Mouse (Mus musculus): ENCODE measurements around the gene Adgrb3.
"Not testable (repeated sequence)": the region's sequence is repeated elsewhere in the genome, so short reads cannot be mapped to it uniquely, and the experiment has no call there.

Gene Adgrb3

GRCm38 (mm10) chr1:25745575-25745974, 83.9 kb downstream of the Adgrb3 start:
- no peak for DNase-seq (ENCODE audit: low read depth, low spot score)

GRCm38 (mm10) chr1:25744736-25745135, 84.8 kb downstream of the Adgrb3 start:
- no peak for DNase-seq (ENCODE audit: low read depth, low spot score)

GRCm38 (mm10) chr1:25729844-25730243, 99.7 kb downstream of the Adgrb3 start:
- no peak for DNase-seq (ENCODE audit: low read depth, low spot score)

- DNase-seq (ENCODE audit: low read depth, low spot score): no peak
Measured at GRCm38 (mm10) chr1:25711474-25711873, 118.0 kb downstream of the Adgrb3 start.

- no peak for DNase-seq (ENCODE audit: low read depth, low spot score)
Measured at GRCm38 (mm10) chr1:25706299-25706698, 123.2 kb downstream of the Adgrb3 start.

GRCm38 (mm10) chr1:25698702-25699250, 130.7 kb downstream of the Adgrb3 start:
- DNase-seq (ENCODE audit: low read depth, low spot score): no peak

- DNase-seq (ENCODE audit: low read depth, low spot score): no peak
Measured at GRCm38 (mm10) chr1:25697179-25697578, 132.3 kb downstream of the Adgrb3 start.

- peak; percentile 1 for DNase-seq (ENCODE audit: low read depth, low spot score)
Measured at GRCm38 (mm10) chr1:25696771-25697170, 132.7 kb downstream of the Adgrb3 start.

- DNase-seq (ENCODE audit: low read depth, low spot score): no peak
Measured at GRCm38 (mm10) chr1:25682118-25682517, 147.4 kb downstream of the Adgrb3 start.

- DNase-seq (ENCODE audit: low read depth, low spot score): no peak
Measured at GRCm38 (mm10) chr1:25679656-25680055, 149.9 kb downstream of the Adgrb3 start.

- DNase-seq (ENCODE audit: low read depth, low spot score): no peak
Measured at GRCm38 (mm10) chr1:25652717-25653116, 176.8 kb downstream of the Adgrb3 start.

- no peak for DNase-seq (ENCODE audit: low read depth, low spot score)
Measured at GRCm38 (mm10) chr1:25644256-25644655, 185.3 kb downstream of the Adgrb3 start.

- no peak for DNase-seq (ENCODE audit: low read depth, low spot score)
Measured at GRCm38 (mm10) chr1:25621458-25621857, 208.0 kb downstream of the Adgrb3 start.

GRCm38 (mm10) chr1:25616954-25617353, 212.6 kb downstream of the Adgrb3 start:
- peak; percentile 16 for DNase-seq (ENCODE audit: low read depth, low spot score)

GRCm38 (mm10) chr1:25610776-25611175, 218.7 kb downstream of the Adgrb3 start:
- DNase-seq (ENCODE audit: low read depth, low spot score): not testable (repeated sequence)

- DNase-seq (ENCODE audit: low read depth, low spot score): no peak
Measured at GRCm38 (mm10) chr1:25598941-25599340, 230.6 kb downstream of the Adgrb3 start.

- DNase-seq (ENCODE audit: low read depth, low spot score): no peak
Measured at GRCm38 (mm10) chr1:25588568-25589118, 240.9 kb downstream of the Adgrb3 start.

- DNase-seq (ENCODE audit: low read depth, low spot score): no peak
Measured at GRCm38 (mm10) chr1:25581698-25582097, 247.8 kb downstream of the Adgrb3 start.

GRCm38 (mm10) chr1:25577836-25578235, 251.7 kb downstream of the Adgrb3 start:
- no peak for DNase-seq (ENCODE audit: low read depth, low spot score)

- no peak for DNase-seq (ENCODE audit: low read depth, low spot score)
Measured at GRCm38 (mm10) chr1:25576598-25576997, 252.9 kb downstream of the Adgrb3 start.

- no peak for DNase-seq (ENCODE audit: low read depth, low spot score)
Measured at GRCm38 (mm10) chr1:25568096-25568495, 261.4 kb downstream of the Adgrb3 start.

- no peak for DNase-seq (ENCODE audit: low read depth, low spot score)
Measured at GRCm38 (mm10) chr1:25546072-25546471, 283.4 kb downstream of the Adgrb3 start.

- DNase-seq (ENCODE audit: low read depth, low spot score): no peak
Measured at GRCm38 (mm10) chr1:25543915-25544314, 285.6 kb downstream of the Adgrb3 start.

GRCm38 (mm10) chr1:25542891-25543290, 286.6 kb downstream of the Adgrb3 start:
- no peak for DNase-seq (ENCODE audit: low read depth, low spot score)

Data from forelimb bud, embryonic 11.5 days (tissue).